In the genomic region with DNA sequence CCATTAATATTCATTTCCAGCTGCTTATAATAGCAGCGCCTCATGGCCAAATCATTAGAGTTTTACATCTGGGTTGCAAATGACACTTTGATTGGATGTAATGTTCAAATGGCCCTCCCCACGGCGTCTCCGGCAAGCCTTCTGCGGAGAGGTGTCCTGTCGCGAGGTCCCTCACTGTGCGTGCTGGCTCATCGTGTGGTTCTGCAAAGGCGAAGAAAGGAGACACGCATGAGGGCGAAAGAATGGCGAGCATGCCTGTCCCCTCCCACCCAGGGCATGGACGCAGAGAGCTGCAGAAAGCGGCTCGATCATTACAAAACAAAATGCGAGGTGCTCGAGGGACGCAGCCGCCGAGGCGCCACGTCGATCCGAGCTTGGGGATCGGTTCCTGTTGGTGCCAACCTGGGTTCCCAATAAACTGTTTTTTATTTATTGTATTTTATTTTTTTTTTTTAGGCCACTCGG, we compare ENCODE assay signal across 8 mouse cellular contexts.
DNase-seq lines count a peak whose midpoint lies in the region; ATAC-seq lines count a peak whose summit lies in the region.

No protein-coding gene starts in this region.

- no peak for ATAC-seq in kidney, embryonic 14.5 days (ENCODE audit: low FRiP score, low TSS enrichment)
- no peak for ATAC-seq in heart, embryonic 15.5 days (replicated peaks; ENCODE audit: insufficient number of reproducible peaks, insufficient read depth, low FRiP score, low read depth)
- no peak for ATAC-seq in activated CD4-positive, CD25-positive, alpha-beta regulatory T cell, adult 4 months
- ATAC-seq in frontal cortex, adult (ENCODE audit: low TSS enrichment), result no peak

- no peak for DNase-seq in kidney, postnatal 25 days
- peak; percentile 57 for DNase-seq in cerebellum, adult 9-11 months
- peak; percentile 37 for DNase-seq in mesoderm, embryonic 11.5 days (ENCODE audit: low read depth, low spot score)
- DNase-seq in yolk sac, embryonic 10.5 days (ENCODE audit: low spot score), result no peak

- no peaks in the 10 kb centered on the region for H3K9me3 ChIP-seq in kidney, embryonic 14.5 days (ENCODE audit: control insufficient read depth, low read length)
- H3K9me3 ChIP-seq in heart, embryonic 15.5 days (replicated peaks), result no peaks in the 10 kb centered on the region

- peaks cover 14% of the 10 kb centered on the region for H3K27me3 ChIP-seq in kidney, embryonic 14.5 days (ENCODE audit: control insufficient read depth, insufficient read depth, low read length)
- peaks cover 57% of the 10 kb centered on the region for H3K27me3 ChIP-seq in heart, embryonic 15.5 days

- peak overlapping the region; percentile 52; the same call in 1 of the 2 replicates for H3K9ac ChIP-seq in kidney, embryonic 14.5 days (ENCODE audit: low read depth, low read length)
- no peak overlapping the region for H3K9ac ChIP-seq in heart, embryonic 15.5 days

- H3K36me3 ChIP-seq in kidney, embryonic 14.5 days (ENCODE audit: control insufficient read depth, insufficient read depth, low read length), result no peaks in the 10 kb centered on the region
- H3K36me3 ChIP-seq in heart, embryonic 15.5 days, result no peaks in the 10 kb centered on the region

- peaks cover 30% of the 10 kb centered on the region for H3K4me1 ChIP-seq in kidney, embryonic 14.5 days (ENCODE audit: control insufficient read depth, insufficient read depth, low read length)
- H3K4me1 ChIP-seq in heart, embryonic 15.5 days (replicated peaks), result peaks cover 31% of the 10 kb centered on the region

- no peak overlapping the region for H3K27ac ChIP-seq in kidney, embryonic 14.5 days (ENCODE audit: low read depth, low read length)
- H3K27ac ChIP-seq in heart, embryonic 15.5 days, result no peak overlapping the region

- 7% methylated on average over 27 of the region's 27 CpGs for WGBS in kidney, embryonic 14.5 days
- 11% methylated on average over 27 of the region's 27 CpGs for WGBS in heart, embryonic 15.5 days

- H3K4me3 ChIP-seq in kidney, embryonic 14.5 days (ENCODE audit: low read length), result peak overlapping the region; percentile 28
- H3K4me3 ChIP-seq in heart, embryonic 15.5 days, result peak overlapping the region; percentile 35

- H3K4me2 ChIP-seq in kidney, embryonic 14.5 days (replicated peaks; ENCODE audit: low read depth, low read length), result peak overlapping the region; percentile 63
- H3K4me2 ChIP-seq in heart, embryonic 15.5 days, result peak overlapping the region; percentile 62

Comparison
In these comparisons a context has a peak if more than half of its experiments do, and no peak if none do; other contexts are left out.
1. DNase-seq: peak in cerebellum, adult 9-11 months (single experiment) and mesoderm, embryonic 11.5 days (single experiment); none in kidney, postnatal 25 days (0 of 2) and yolk sac, embryonic 10.5 days (single experiment).